Mouse (Mus musculus): Measurements from ENCODE around the gene Cfap298. TPM values are rescaled to one million over a fixed set of nuclear protein-coding genes. Genes with fewer than 3 reads are reported as not detected.

Cfap298 gene
- polyA plus RNA-seq, 1 experiment from 2014 or later = 49.8 TPM

DNA sequence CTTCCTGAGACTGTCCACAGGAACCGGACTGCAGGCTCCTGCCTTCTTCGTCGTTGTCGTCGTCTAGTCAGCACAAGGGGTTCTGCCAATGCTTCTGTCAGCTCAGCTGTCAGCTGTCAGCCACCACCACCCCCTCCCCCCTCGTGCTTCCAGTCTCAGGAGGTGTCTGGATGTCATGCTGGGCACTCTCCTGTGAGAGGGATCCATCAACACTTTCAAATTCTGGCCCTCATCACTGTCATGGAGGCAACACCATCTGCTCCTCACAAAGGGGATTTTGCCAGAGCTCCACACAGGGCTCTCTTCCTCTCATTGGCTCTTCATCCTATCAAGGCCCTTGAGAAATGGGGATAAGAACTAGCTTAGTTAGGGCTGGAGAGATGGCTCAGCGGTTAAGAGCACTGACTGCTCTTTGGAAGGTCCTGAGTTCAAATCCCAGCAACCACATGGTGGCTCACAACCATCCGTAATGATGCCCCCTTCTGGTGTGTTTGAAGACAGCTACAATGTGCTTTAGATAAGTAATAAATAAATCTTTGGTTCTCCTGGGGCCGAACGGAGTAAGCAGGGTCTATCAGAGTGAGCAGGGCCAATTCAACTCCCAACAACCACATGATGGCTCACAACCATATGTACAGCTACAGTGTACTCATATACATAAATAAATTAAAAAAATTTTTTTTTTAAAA lies 13.3 kb downstream of the Cfap298 start:
- ATAC-seq (ENCODE audit: low FRiP score) = no peak
- Histone ChIP-seq H3K4me3 (replicated peaks; ENCODE audit: low read length) (no peak overlapping the region), H3K36me3 (replicated peaks; ENCODE audit: control insufficient read depth, insufficient read depth) (peaks cover 13% of the 10 kb centered on the region), H3K9ac (no peak overlapping the region), H3K9me3 (ENCODE audit: control insufficient read depth, low read length) (no peaks in the 10 kb centered on the region), H3K4me1 (replicated peaks; ENCODE audit: control insufficient read depth, insufficient read depth, low read length) (no peaks in the 10 kb centered on the region), H3K4me2 (replicated peaks) (no peak overlapping the region), H3K27ac (no peak overlapping the region), H3K27me3 (ENCODE audit: control insufficient read depth, insufficient read depth, low read length) (no peaks in the 10 kb centered on the region)
- WGBS = 52% methylated on average over 10 of the region's 10 CpGs
- DNase-seq (ENCODE audit: low spot score) = no peak

DNA sequence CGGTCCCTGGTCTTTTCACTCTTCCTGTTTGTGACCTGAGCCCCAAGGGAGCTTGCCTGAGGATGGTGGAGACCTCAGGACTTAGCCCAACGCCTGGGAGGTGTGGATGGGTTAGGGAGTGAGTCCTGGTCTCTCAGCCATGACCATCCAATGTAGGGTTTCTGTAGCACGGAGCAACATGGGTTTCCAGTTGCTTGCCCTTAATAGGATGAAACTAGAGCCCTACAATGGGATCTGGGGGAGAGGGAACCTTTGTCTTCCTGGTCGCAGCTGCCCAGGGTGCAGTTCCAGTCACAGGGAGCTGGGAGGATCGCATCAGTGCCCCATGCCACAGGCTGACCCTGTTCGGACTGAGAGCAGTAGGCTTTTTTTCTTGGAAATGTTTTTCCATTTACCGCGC lies 17.8 kb downstream of the Cfap298 start:
- no peak for DNase-seq (ENCODE audit: low spot score)
- Histone ChIP-seq H3K9me3 (ENCODE audit: control insufficient read depth, low read length) (no peaks in the 10 kb centered on the region), H3K4me2 (replicated peaks) (no peak overlapping the region), H3K4me1 (replicated peaks; ENCODE audit: control insufficient read depth, insufficient read depth, low read length) (no peaks in the 10 kb centered on the region), H3K9ac (no peak overlapping the region), H3K36me3 (replicated peaks; ENCODE audit: control insufficient read depth, insufficient read depth) (no peaks in the 10 kb centered on the region), H3K27ac (no peak overlapping the region), H3K27me3 (ENCODE audit: control insufficient read depth, insufficient read depth, low read length) (no peaks in the 10 kb centered on the region), H3K4me3 (replicated peaks; ENCODE audit: low read length) (no peak overlapping the region)
- ATAC-seq (ENCODE audit: low FRiP score) = no peak
- WGBS = 76% methylated on average over 8 of the region's 8 CpGs

DNA sequence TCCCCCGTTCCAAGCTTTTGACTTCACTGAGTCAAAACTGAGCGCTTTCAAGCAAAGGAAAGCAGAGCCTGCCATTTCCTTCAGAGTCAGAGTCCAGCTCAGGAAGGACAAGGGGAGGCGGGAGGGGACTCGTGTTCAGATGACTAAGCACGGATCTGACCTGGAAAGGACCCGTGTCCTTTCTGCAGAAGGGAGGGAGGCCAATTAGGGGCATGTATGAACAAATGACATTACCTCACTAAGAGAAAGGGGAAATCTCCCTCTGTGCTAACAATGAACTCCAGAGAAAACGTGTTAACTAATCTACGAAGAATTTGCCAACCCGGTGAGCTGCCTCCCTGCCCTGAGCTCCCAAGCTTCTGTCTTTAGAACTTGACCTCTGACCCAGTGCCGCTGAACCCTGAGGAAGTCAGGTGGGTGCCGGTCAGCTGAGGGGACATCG lies 18.9 kb downstream of the Cfap298 start:
- no peak overlapping the region for H3K9ac ChIP-seq
- no peak overlapping the region for H3K4me3 ChIP-seq (replicated peaks; ENCODE audit: low read length)
- H3K27ac ChIP-seq = no peak overlapping the region
- no peaks in the 10 kb centered on the region for H3K4me1 ChIP-seq (replicated peaks; ENCODE audit: control insufficient read depth, insufficient read depth, low read length)
- ATAC-seq (ENCODE audit: low FRiP score) (no peak), DNase-seq (ENCODE audit: low spot score) (no peak)
- no peaks in the 10 kb centered on the region for H3K9me3 ChIP-seq (ENCODE audit: control insufficient read depth, low read length)
- no peak overlapping the region for H3K4me2 ChIP-seq (replicated peaks)
- H3K27me3 ChIP-seq (ENCODE audit: control insufficient read depth, insufficient read depth, low read length) = no peaks in the 10 kb centered on the region
- WGBS = 43% methylated on average over 12 of the region's 12 CpGs
- no peaks in the 10 kb centered on the region for H3K36me3 ChIP-seq (replicated peaks; ENCODE audit: control insufficient read depth, insufficient read depth)

DNA sequence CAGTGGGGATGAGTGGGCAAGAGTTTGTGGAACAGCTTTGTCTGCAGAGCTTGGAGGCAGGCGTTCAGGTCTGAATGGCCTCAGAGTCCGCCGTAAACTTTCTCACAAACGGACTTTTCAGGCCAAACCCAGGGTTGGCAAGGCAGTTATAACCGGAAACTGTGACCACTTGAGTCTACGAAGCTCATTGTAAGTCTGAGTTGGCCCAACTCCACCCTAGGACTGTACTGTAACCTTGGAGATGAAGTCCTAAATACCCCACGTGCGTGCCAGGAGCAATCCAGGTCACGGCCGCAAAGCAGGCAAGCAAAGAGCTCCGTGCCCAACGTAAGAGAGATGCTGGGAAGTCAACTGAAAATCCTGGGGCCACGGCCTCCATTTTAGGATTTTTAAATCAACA lies 23.1 kb downstream of the Cfap298 start:
- WGBS = 84% methylated on average over 13 of the region's 13 CpGs

DNA sequence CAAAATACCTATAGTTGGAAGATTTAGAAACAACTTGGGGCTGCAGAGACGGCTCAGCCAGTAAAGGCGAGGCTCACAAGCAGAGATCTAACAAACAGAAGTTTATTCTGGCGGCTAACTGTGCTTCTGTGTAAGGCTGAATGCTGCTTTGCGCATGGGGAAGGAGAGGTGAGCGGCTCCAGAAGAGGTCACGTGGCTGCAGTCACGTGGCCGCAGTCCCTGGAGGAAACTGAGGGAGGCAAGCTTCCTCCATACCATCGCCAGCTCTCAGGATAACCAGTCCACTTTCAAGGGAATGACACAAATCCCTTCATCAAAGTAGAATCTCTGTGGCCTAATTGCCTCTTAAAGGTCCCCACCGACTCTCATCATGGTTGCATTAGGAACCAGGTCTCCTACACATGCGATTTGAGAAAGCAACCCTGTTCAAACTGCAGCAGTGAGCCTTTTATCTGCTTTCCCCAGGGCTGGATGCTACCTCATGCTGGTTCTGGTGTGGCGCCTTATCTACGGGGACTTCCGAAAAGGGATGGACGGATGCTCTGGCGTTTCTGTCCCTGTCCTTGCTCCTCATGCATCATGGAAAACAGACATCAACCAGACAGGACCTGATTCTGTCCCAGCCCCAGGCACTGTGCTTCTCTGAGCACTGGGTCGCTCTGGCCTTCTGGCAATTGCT lies 23.9 kb downstream of the Cfap298 start:
- H3K27me3 ChIP-seq (ENCODE audit: control insufficient read depth, insufficient read depth, low read length) = no peaks in the 10 kb centered on the region
- DNase-seq (ENCODE audit: low spot score) (no peak), ATAC-seq (ENCODE audit: low FRiP score) (no peak)
- H3K4me3 ChIP-seq (replicated peaks; ENCODE audit: low read length) = no peak overlapping the region
- H3K27ac ChIP-seq = no peak overlapping the region
- H3K9me3 ChIP-seq (ENCODE audit: control insufficient read depth, low read length) = no peaks in the 10 kb centered on the region
- WGBS = 81% methylated on average over 17 of the region's 17 CpGs
- no peaks in the 10 kb centered on the region for H3K4me1 ChIP-seq (replicated peaks; ENCODE audit: control insufficient read depth, insufficient read depth, low read length)
- H3K9ac ChIP-seq = no peak overlapping the region
- no peaks in the 10 kb centered on the region for H3K36me3 ChIP-seq (replicated peaks; ENCODE audit: control insufficient read depth, insufficient read depth)
- no peak overlapping the region for H3K4me2 ChIP-seq (replicated peaks)

More for the DNA sequence above, 23.1 kb downstream of the Cfap298 start:
- Histone ChIP-seq H3K4me3 (replicated peaks; ENCODE audit: low read length) (no peak overlapping the region), H3K4me2 (replicated peaks) (no peak overlapping the region), H3K9ac (no peak overlapping the region), H3K27me3 (ENCODE audit: control insufficient read depth, insufficient read depth, low read length) (no peaks in the 10 kb centered on the region), H3K27ac (no peak overlapping the region), H3K36me3 (replicated peaks; ENCODE audit: control insufficient read depth, insufficient read depth) (no peaks in the 10 kb centered on the region), H3K9me3 (ENCODE audit: control insufficient read depth, low read length) (no peaks in the 10 kb centered on the region), H3K4me1 (replicated peaks; ENCODE audit: control insufficient read depth, insufficient read depth, low read length) (no peaks in the 10 kb centered on the region)
- ATAC-seq (ENCODE audit: low FRiP score) = no peak
- DNase-seq (ENCODE audit: low spot score) = no peak

DNA sequence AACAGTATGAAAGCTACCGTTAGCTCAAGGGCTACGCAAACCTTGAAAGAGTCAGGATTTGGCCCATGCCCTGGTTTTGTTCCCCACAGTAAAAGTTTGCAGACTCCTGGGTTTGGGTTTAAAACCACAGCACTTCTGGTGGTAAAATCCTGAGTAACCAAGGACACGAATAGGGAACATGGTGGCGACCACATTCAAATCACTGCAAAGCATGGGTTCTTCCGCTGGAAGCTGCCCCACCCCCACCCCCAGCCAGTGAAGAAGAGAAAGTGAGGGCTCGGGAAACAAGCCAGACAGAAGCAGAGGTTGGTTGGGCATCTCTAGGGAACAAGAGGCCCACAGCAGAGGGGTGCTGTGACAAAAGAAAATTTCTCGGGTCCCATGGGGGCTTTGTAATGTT lies 27.7 kb downstream of the Cfap298 start:
- Histone ChIP-seq H3K9me3 (ENCODE audit: control insufficient read depth, low read length) (no peaks in the 10 kb centered on the region), H3K4me3 (replicated peaks; ENCODE audit: low read length) (no peak overlapping the region), H3K4me2 (replicated peaks) (no peak overlapping the region), H3K36me3 (replicated peaks; ENCODE audit: control insufficient read depth, insufficient read depth) (no peaks in the 10 kb centered on the region), H3K27ac (no peak overlapping the region), H3K9ac (no peak overlapping the region), H3K4me1 (replicated peaks; ENCODE audit: control insufficient read depth, insufficient read depth, low read length) (no peaks in the 10 kb centered on the region), H3K27me3 (ENCODE audit: control insufficient read depth, insufficient read depth, low read length) (no peaks in the 10 kb centered on the region)
- no peak for ATAC-seq (ENCODE audit: low FRiP score)
- WGBS = 68% methylated on average over 7 of the region's 7 CpGs
- no peak for DNase-seq (ENCODE audit: low spot score)

DNA sequence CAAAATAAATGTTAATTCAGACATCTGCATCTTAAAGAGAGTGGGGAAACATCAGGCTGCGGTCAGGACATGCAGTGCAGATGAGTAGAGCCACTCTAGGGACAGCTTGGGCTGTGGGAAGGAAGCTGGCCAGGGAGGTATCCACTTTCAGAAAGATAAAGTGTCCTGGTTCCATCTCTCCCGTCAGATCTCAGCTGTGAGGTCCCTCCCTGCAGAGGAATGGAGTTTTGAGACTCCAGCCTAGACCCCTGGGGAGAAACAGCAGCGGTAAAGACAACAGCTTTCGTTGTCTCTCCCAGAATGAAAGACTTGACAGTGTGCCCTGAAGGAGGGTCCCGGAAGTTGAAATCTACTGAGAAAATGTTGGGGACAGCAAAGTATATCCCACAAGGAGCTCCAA lies 31.6 kb downstream of the Cfap298 start:
- no peak overlapping the region for H3K27ac ChIP-seq
- no peak overlapping the region for H3K9ac ChIP-seq
- no peaks in the 10 kb centered on the region for H3K9me3 ChIP-seq (ENCODE audit: control insufficient read depth, low read length)
- no peaks in the 10 kb centered on the region for H3K27me3 ChIP-seq (ENCODE audit: control insufficient read depth, insufficient read depth, low read length)
- ATAC-seq (ENCODE audit: low FRiP score) (no peak), DNase-seq (ENCODE audit: low spot score) (no peak)
- 22% methylated on average over 5 of the region's 5 CpGs for WGBS
- H3K4me3 ChIP-seq (replicated peaks; ENCODE audit: low read length) = no peak overlapping the region
- no peaks in the 10 kb centered on the region for H3K36me3 ChIP-seq (replicated peaks; ENCODE audit: control insufficient read depth, insufficient read depth)
- no peak overlapping the region for H3K4me2 ChIP-seq (replicated peaks)
- H3K4me1 ChIP-seq (replicated peaks; ENCODE audit: control insufficient read depth, insufficient read depth, low read length) = no peaks in the 10 kb centered on the region

DNA sequence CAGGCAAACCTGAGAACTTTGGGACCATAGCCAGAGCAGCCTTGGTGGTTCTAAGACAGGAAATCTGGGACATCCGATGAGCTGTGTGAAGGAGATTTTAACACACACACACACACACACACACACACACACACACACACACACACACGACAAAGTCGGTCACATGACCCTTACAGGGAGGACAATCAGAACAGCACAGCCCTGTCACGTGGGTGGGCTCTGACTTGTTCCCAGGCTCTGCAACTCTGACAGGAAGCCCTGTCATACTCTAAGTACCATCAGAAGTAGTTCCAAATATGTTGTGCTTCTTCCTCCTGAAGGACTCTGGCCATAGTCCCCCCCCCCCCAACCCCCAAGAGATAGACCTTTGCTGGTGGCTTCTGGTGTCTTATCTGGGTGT lies 33.5 kb downstream of the Cfap298 start:
- Histone ChIP-seq H3K4me2 (replicated peaks) (no peak overlapping the region), H3K9me3 (ENCODE audit: control insufficient read depth, low read length) (no peaks in the 10 kb centered on the region), H3K27me3 (ENCODE audit: control insufficient read depth, insufficient read depth, low read length) (no peaks in the 10 kb centered on the region), H3K36me3 (replicated peaks; ENCODE audit: control insufficient read depth, insufficient read depth) (no peaks in the 10 kb centered on the region), H3K4me1 (replicated peaks; ENCODE audit: control insufficient read depth, insufficient read depth, low read length) (no peaks in the 10 kb centered on the region), H3K9ac (no peak overlapping the region), H3K4me3 (replicated peaks; ENCODE audit: low read length) (no peak overlapping the region), H3K27ac (no peak overlapping the region)
- DNase-seq (ENCODE audit: low spot score) (no peak), ATAC-seq (ENCODE audit: low FRiP score) (no peak)
- 74% methylated on average over 4 of the region's 4 CpGs for WGBS

DNA sequence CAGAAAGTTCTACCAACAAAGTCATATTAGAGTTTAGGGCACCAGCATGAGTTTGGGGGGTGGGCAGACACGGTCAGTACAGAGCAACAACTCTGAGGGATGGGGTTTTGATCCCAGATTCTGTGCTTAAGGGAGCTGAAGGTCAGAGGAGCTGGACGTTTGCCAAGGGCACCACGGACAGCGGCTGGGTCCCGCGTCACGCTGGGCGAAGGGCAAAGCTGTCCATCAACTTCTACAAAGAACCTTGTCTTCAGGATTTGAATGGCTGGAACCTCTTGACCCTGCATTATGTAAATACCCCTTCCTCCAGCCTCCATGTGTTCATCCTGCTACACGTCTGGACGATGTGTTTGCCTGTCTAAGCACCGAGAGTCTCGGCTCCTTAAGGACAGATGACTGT lies 35.4 kb downstream of the Cfap298 start:
- DNase-seq (ENCODE audit: low spot score) = no peak
- WGBS = 29% methylated on average over 12 of the region's 12 CpGs

More for the DNA sequence above, 35.4 kb downstream of the Cfap298 start:
- H3K9ac ChIP-seq = no peak overlapping the region
- H3K27ac ChIP-seq = no peak overlapping the region
- ATAC-seq (ENCODE audit: low FRiP score) = no peak
- H3K4me1 ChIP-seq (replicated peaks; ENCODE audit: control insufficient read depth, insufficient read depth, low read length) = no peaks in the 10 kb centered on the region
- no peaks in the 10 kb centered on the region for H3K36me3 ChIP-seq (replicated peaks; ENCODE audit: control insufficient read depth, insufficient read depth)
- H3K27me3 ChIP-seq (ENCODE audit: control insufficient read depth, insufficient read depth, low read length) = no peaks in the 10 kb centered on the region
- no peaks in the 10 kb centered on the region for H3K9me3 ChIP-seq (ENCODE audit: control insufficient read depth, low read length)
- no peak overlapping the region for H3K4me3 ChIP-seq (replicated peaks; ENCODE audit: low read length)
- no peak overlapping the region for H3K4me2 ChIP-seq (replicated peaks)

All from hindbrain, embryonic 14.5 days (tissue).